ENCODE assay signal across 8 mouse cellular contexts in the genomic region with DNA sequence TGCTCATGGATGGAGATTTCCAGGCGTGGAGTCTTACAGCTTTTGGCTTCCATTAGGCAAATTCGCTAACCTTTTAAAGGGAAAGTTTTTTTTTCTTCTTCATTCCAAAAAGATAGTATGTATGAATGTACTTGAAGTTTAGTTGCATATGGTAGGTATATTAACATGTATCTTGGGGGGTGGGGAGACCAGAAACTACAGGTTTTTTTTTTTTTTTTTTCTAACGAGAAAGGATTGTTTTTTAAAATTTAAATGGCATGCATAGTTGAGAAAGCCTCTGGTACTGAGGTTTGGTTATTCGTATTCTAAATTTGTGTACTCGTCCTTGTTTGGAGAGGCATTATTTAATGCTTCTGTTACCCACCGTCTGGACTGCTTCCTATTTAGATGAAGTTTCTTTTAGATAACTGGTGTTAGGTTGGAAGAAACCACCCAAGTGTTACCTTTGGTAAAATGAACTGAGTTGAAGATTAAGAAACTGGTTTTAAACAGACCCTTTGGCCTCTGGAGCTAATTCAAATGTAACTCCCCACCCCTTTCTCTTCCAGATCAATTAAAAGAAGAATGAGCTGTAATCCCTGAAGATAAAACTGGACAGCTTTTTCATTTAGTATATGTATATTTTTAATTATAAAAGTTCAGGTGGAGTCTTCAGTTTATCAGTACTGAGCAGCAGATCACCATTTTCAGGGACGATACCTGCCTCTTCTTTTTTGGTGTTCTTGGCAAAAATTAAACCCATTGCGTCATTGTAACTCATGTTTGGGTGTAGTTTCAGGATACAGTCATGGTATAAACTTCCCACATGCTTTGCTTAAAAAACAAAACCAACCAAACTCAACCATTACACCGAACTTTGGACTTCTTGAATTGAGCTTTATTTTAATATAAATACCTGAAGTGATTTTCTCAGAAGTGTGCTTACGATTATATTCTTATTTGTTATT. TPM values are rescaled to one million over a fixed set of nuclear protein-coding genes. Genes with fewer than 3 reads are reported as not detected.
DNase-seq lines count a peak whose midpoint lies in the region; ATAC-seq and TF ChIP-seq lines count a peak whose summit lies in the region.

No protein-coding gene starts in this region.

- no peaks in the 10 kb centered on the region for H3K9me3 ChIP-seq in limb, embryonic 15.5 days
- no peaks in the 10 kb centered on the region for H3K9me3 ChIP-seq in stomach, postnatal 0 days (ENCODE audit: control insufficient read depth, low read length)

- peak overlapping the region; percentile 95 for H3K27ac ChIP-seq in heart, adult 2 months
- no peak overlapping the region for H3K27ac ChIP-seq in thymus, adult 2 months (ENCODE audit: control insufficient read depth, insufficient read depth, low read length)
- peak overlapping the region; percentile 99 for H3K27ac ChIP-seq in limb, embryonic 15.5 days
- peak overlapping the region; percentile 99 for H3K27ac ChIP-seq in stomach, postnatal 0 days (replicated peaks)

- H3K79me2 ChIP-seq in heart, adult 2 months (replicated peaks; ENCODE audit: control insufficient read depth, insufficient read depth, low read length): no peaks in the 10 kb centered on the region

- intact Hi-C loops in heart, adult 2 months (cut with DNase I): loop anchor here (10.0 kb wide), 1 partner anchor 302 kb away; a partner anchor contains a TSS

- peaks cover 10% of the 10 kb centered on the region for H3K4me1 ChIP-seq in heart, adult 2 months (ENCODE audit: control insufficient read depth, insufficient read depth, low read length)
- peaks cover 13% of the 10 kb centered on the region for H3K4me1 ChIP-seq in thymus, adult 2 months (replicated peaks; ENCODE audit: control insufficient read depth, insufficient read depth, low read length)
- peaks cover 30% of the 10 kb centered on the region for H3K4me1 ChIP-seq in limb, embryonic 15.5 days
- peaks cover 10% of the 10 kb centered on the region; the same call in 1 of the 2 replicates for H3K4me1 ChIP-seq in stomach, postnatal 0 days (replicated peaks; ENCODE audit: control insufficient read depth, insufficient read depth)

- no peaks in the 10 kb centered on the region for H3K27me3 ChIP-seq in heart, adult 2 months (ENCODE audit: control insufficient read depth, insufficient read depth, low read length)
- no peaks in the 10 kb centered on the region for H3K27me3 ChIP-seq in thymus, adult 2 months (ENCODE audit: control insufficient read depth, insufficient read depth, low read length)
- no peaks in the 10 kb centered on the region for H3K27me3 ChIP-seq in limb, embryonic 15.5 days
- no peaks in the 10 kb centered on the region for H3K27me3 ChIP-seq in stomach, postnatal 0 days (ENCODE audit: control insufficient read depth, insufficient read depth, low read length)

- peak overlapping the region; percentile 92 for H3K9ac ChIP-seq in heart, adult 2 months (ENCODE audit: low read depth, low read length)
- H3K9ac ChIP-seq in limb, embryonic 15.5 days: peak overlapping the region; percentile 82; the same call in 1 of the 2 replicates
- H3K9ac ChIP-seq in stomach, postnatal 0 days (ENCODE audit: low read length): peak overlapping the region; percentile 95

- H3K36me3 ChIP-seq in heart, adult 2 months (ENCODE audit: control insufficient read depth, insufficient read depth, low read length): peaks cover 34% of the 10 kb centered on the region
- H3K36me3 ChIP-seq in thymus, adult 2 months (ENCODE audit: control insufficient read depth, insufficient read depth, low read length): no peaks in the 10 kb centered on the region
- H3K36me3 ChIP-seq in limb, embryonic 15.5 days: peaks cover 9% of the 10 kb centered on the region; the same call in 1 of the 2 replicates
- H3K36me3 ChIP-seq in stomach, postnatal 0 days (ENCODE audit: control insufficient read depth, insufficient read depth, low read length): no peaks in the 10 kb centered on the region

- TF ChIP-seq EP300 in heart, adult 2 months (IDR thresholded peaks at IDR 0.05; ENCODE audit: insufficient read depth, low read depth, low read length): no peak
- TF ChIP-seq EP300 in stomach, postnatal 0 days (optimal IDR thresholded peaks at IDR 0.05): no peak

- no peak for TF ChIP-seq POLR2A in heart, adult 2 months (IDR thresholded peaks at IDR 0.05; ENCODE audit: insufficient read depth, low read depth, low read length)
- no peak for TF ChIP-seq POLR2A in thymus, adult 2 months (IDR thresholded peaks at IDR 0.05; ENCODE audit: control insufficient read depth, extremely low read depth, insufficient read depth, low read length, poor library complexity)

- H3K4me2 ChIP-seq in limb, embryonic 15.5 days: peak overlapping the region; percentile 77
- peak overlapping the region; percentile 86 for H3K4me2 ChIP-seq in stomach, postnatal 0 days (replicated peaks; ENCODE audit: low read depth)

- peak overlapping the region; percentile 96 for H3K4me3 ChIP-seq in heart, adult 2 months
- peak overlapping the region; percentile 59; the same call in 1 of the 2 replicates for H3K4me3 ChIP-seq in thymus, adult 2 months (ENCODE audit: control insufficient read depth, insufficient read depth, low read length)
- H3K4me3 ChIP-seq in limb, embryonic 15.5 days: peak overlapping the region; percentile 96
- peak overlapping the region; percentile 97 for H3K4me3 ChIP-seq in stomach, postnatal 0 days (ENCODE audit: low read depth, low read length)

- no peak for DNase-seq in heart, adult 2 months
- DNase-seq in heart, adult 9 months (ENCODE audit: low spot score in 2 of 2): no peak
- DNase-seq in thymus, adult 2 months: no peak
- no peak for DNase-seq in thymus, postnatal 10 days (ENCODE audit: low spot score in 2 of 2)
- no peak for DNase-seq in stomach, postnatal 0 days (ENCODE audit: low spot score)
- DNase-seq in adrenal gland, postnatal 10 days: no peak
- DNase-seq in gastrocnemius, adult 18-20 months (ENCODE audit: low spot score): no peak

- WGBS in heart, adult 2 months: 45% methylated on average over 10 of the region's 10 CpGs
- 78% methylated on average over 10 of the region's 10 CpGs for WGBS in thymus, adult 2 months
- WGBS in limb, embryonic 15.5 days: 39% methylated on average over 10 of the region's 10 CpGs
- WGBS in stomach, postnatal 0 days: 31% methylated on average over 10 of the region's 10 CpGs

- TF ChIP-seq CTCF in heart, adult 2 months (IDR thresholded peaks at IDR 0.05): no peak
- TF ChIP-seq CTCF in thymus, adult 2 months (IDR thresholded peaks at IDR 0.05; ENCODE audit: borderline replicate concordance, control insufficient read depth, extremely low read depth, insufficient read depth, low read length, poor library complexity): no peak
- TF ChIP-seq CTCF in stomach, postnatal 0 days (IDR thresholded peaks at IDR 0.05; ENCODE audit: low read depth): no peak

- no peak for ATAC-seq in limb, embryonic 15.5 days (ENCODE audit: insufficient number of reproducible peaks, low FRiP score, low TSS enrichment, low read depth)
- no peak for ATAC-seq in stomach, postnatal 0 days (ENCODE audit: low FRiP score, low TSS enrichment)

RNA-seq across cellular contexts. Expression of a gene that starts 1.6 kb away (rescaled TPM):
- total RNA-seq in heart, adult 2 months (2021): 10 to 100 TPM; 14.2 to 15.4 TPM
- 8.0 and 13.8 TPM in 2 replicates for polyA plus RNA-seq in heart, adult 2 months (2012; rRNA removed)
- 12.4 and 13.1 TPM in 2 replicates for polyA plus RNA-seq in thymus, adult 2 months (2012; rRNA removed)
- 18.0 and 22.0 TPM in 2 replicates for polyA plus RNA-seq in limb, embryonic 15.5 days (2015; fragmentation: Nextera tagmentation; extraction: Ambion mirVana)
- polyA plus RNA-seq in stomach, postnatal 0 days (2015; fragmentation: Nextera tagmentation; extraction: Ambion mirVana): 16.4 and 20.8 TPM in 2 replicates
- total RNA-seq in adrenal gland, postnatal 10 days (2021): 10 to 100 TPM; 37.7 to 53.8 TPM
- 10 to 100 TPM; 13.2 to 17.1 TPM for total RNA-seq in gastrocnemius, adult 18-20 months (2021)

RNA-seq across cellular contexts. Expression of a gene that starts 53.3 kb away (rescaled TPM):
- total RNA-seq in heart, adult 2 months (2021): under 1 TPM; 0.57 to 0.68 TPM
- 0.59 and 0.94 TPM in 2 replicates for polyA plus RNA-seq in heart, adult 2 months (2012; rRNA removed)
- 1.5 TPM in 2 replicates for polyA plus RNA-seq in thymus, adult 2 months (2012; rRNA removed)
- polyA plus RNA-seq in limb, embryonic 15.5 days (2015; fragmentation: Nextera tagmentation; extraction: Ambion mirVana): 8.3 and 8.7 TPM in 2 replicates
- polyA plus RNA-seq in stomach, postnatal 0 days (2015; fragmentation: Nextera tagmentation; extraction: Ambion mirVana): 0.50 and 0.88 TPM in 2 replicates
- total RNA-seq in adrenal gland, postnatal 10 days (2021): 10 to 100 TPM; 15.7 to 16.8 TPM
- total RNA-seq in gastrocnemius, adult 18-20 months (2021): under 1 TPM in 1 of 2 experiments, not detected in 1; 0.19 TPM
